Mouse (Mus musculus) E14TG2a.4 (cell line): ENCODE measurements at regions not wholly inside any gene's neighbourhood (a gene's known extent, or its start where the extent isn't known, plus 50 kb on each side); places are given as distances from the start of the nearest gene placed in this dataset.

Source experiments
- CTCF ChIP-seq: conservative IDR thresholded peaks from 2 replicates; pipeline ENCODE4 v1.5.1; 2014; ENCODE audit warnings: low read length
- NANOG ChIP-seq: IDR thresholded peaks from 2 replicates; pipeline ENCODE4 v1.6.1; 2014; ENCODE audit warnings: borderline replicate concordance, low read length, mixed read lengths
- POU5F1 ChIP-seq: IDR thresholded peaks from 2 replicates; pipeline ENCODE4 v1.6.1; 2014; ENCODE audit warnings: low read length, borderline replicate concordance

GRCm38 (mm10) chr13:117390287-117390686, 169.4 kb upstream of the Gm17509 start:
- TF ChIP-seq CTCF (no peak), NANOG (no peak), POU5F1 (no peak)
